Mouse (Mus musculus) MEL (cell line): ENCODE data around the gene Pcsk4. TPM values are rescaled to one million over a fixed set of nuclear protein-coding genes. Genes with fewer than 3 reads are reported as not detected.

ENCODE experiments used
- DNase-seq: peaks from one replicate; pipeline ENCODE4 v3.0.0; 2011; ENCODE audit warnings: low read depth, low spot score
- H3K27ac ChIP-seq: 2 replicates; pipeline ENCODE4 v1.5.1; 2012; ENCODE audit warnings: low read depth, mild to moderate bottlenecking, control low read depth, low read length, moderate library complexity; ENCODE audit not compliant: control insufficient read depth
- H3K27me3 ChIP-seq, 2 experiments: fragments of 150-350 bp in 1 of 2; sonication (generic) in 1 of 2; 2 replicates each; pipeline ENCODE4 v1.6.1; 2012; ENCODE audit warnings: low read length in 2 of 2, mild to moderate bottlenecking in 2 of 2, improper control_type of control experiment in 1 of 2, moderate library complexity in 1 of 2; ENCODE audit not compliant: insufficient read depth in 2 of 2, control insufficient read depth in 1 of 2
- H3K36me3 ChIP-seq, 2 experiments: 2 replicates each; pipeline ENCODE4 v1.6.1; 2012 to 2014; ENCODE audit warnings: low read length in 2 of 2, improper control_type of control experiment in 1 of 2, inconsistent platforms in 1 of 2, mild to moderate bottlenecking in 1 of 2; ENCODE audit not compliant: insufficient read depth in 2 of 2, control insufficient read depth in 1 of 2
- H3K4me1 ChIP-seq, 2 experiments: fragments of 150-350 bp in 1 of 2; sonication (generic) in 1 of 2; 2 replicates each; pipeline ENCODE4 v1.6.1; 2012; ENCODE audit warnings: low read length in 2 of 2, improper control_type of control experiment in 1 of 2, mild to moderate bottlenecking in 1 of 2; ENCODE audit not compliant: insufficient read depth in 2 of 2, control insufficient read depth in 1 of 2
- H3K4me3 ChIP-seq, 2 experiments: fragments of 150-350 bp in 1 of 2; sonication (generic) in 1 of 2; 2 replicates each; pipeline ENCODE4 v1.5.1; 2012; ENCODE audit warnings: low read depth in 2 of 2, low read length in 2 of 2, mild to moderate bottlenecking in 2 of 2, moderate library complexity in 2 of 2, control low read depth in 1 of 2, improper control_type of control experiment in 1 of 2; ENCODE audit not compliant: control insufficient read depth in 1 of 2, insufficient read depth in 1 of 2
- H3K79me2 ChIP-seq: 2 replicates; pipeline ENCODE4 v1.6.1; 2012; ENCODE audit warnings: mild to moderate bottlenecking, low read length, moderate library complexity; ENCODE audit not compliant: control insufficient read depth, poor library complexity, insufficient read depth
- H3K9ac ChIP-seq: 2 replicates; pipeline ENCODE4 v1.6.1; 2012; ENCODE audit warnings: low read depth, mild to moderate bottlenecking, control low read depth, low read length, moderate library complexity; ENCODE audit not compliant: control insufficient read depth, poor library complexity, severe bottlenecking
- H3K9me3 ChIP-seq: fragments of 150-350 bp; sonication (generic); replicated peaks from 2 replicates; pipeline ENCODE4 v1.6.1; 2012; ENCODE audit warnings: mild to moderate bottlenecking, low read length, improper control_type of control experiment, moderate library complexity; ENCODE audit not compliant: insufficient read depth
- CTCF ChIP-seq, 3 experiments: IDR thresholded peaks in 2 of 3; conservative IDR thresholded peaks in 1 of 3; 2 replicates each; pipeline ENCODE4 v1.5.1; 2011 to 2012; ENCODE audit warnings: low read length in 3 of 3, low read depth in 2 of 3, mild to moderate bottlenecking in 2 of 3, improper control_type of control experiment in 1 of 3, inconsistent platforms in 1 of 3, mixed read lengths in 1 of 3, moderate library complexity in 1 of 3; ENCODE audit not compliant: control insufficient read depth in 1 of 3, insufficient read depth in 1 of 3, poor library complexity in 1 of 3, severe bottlenecking in 1 of 3
- ELF1 ChIP-seq: IDR thresholded peaks from 2 replicates; pipeline ENCODE4 v1.6.1; 2014; ENCODE audit warnings: low read depth, mild to moderate bottlenecking, inconsistent platforms, low read length, improper control_type of control experiment, moderate library complexity
- ETS1 ChIP-seq: IDR thresholded peaks from 2 replicates; pipeline ENCODE4 v1.6.1; 2012; ENCODE audit warnings: low read depth, mild to moderate bottlenecking, inconsistent platforms, low read length, improper control_type of control experiment, moderate library complexity
- GABPA ChIP-seq: IDR thresholded peaks from 2 replicates; pipeline ENCODE4 v1.6.1; 2012; ENCODE audit warnings: low read depth, mild to moderate bottlenecking, inconsistent platforms, low read length, improper control_type of control experiment, moderate library complexity
- GATA1 ChIP-seq: IDR thresholded peaks from 2 replicates; pipeline ENCODE4 v1.6.1; 2011; ENCODE audit warnings: low read depth, low read length, improper control_type of control experiment
- JUND ChIP-seq: IDR thresholded peaks from 2 replicates; pipeline ENCODE4 v1.6.1; 2011; ENCODE audit warnings: low read depth, mild to moderate bottlenecking, improper control_type of control experiment, low read length
- KAT2A ChIP-seq: conservative IDR thresholded peaks from 2 replicates; pipeline ENCODE4 v1.6.1; 2012; ENCODE audit warnings: low read depth, low read length, improper control_type of control experiment, inconsistent platforms
- MAFK ChIP-seq: IDR thresholded peaks from 2 replicates; pipeline ENCODE4 v1.6.1; 2011; ENCODE audit warnings: low read depth, mild to moderate bottlenecking, low read length, improper control_type of control experiment, borderline replicate concordance
- MYB ChIP-seq: IDR thresholded peaks from 2 replicates; pipeline ENCODE4 v1.6.1; 2011; ENCODE audit warnings: mild to moderate bottlenecking, low read depth, low read length, improper control_type of control experiment
- MYC ChIP-seq: IDR thresholded peaks from 2 replicates; pipeline ENCODE4 v1.6.1; 2011; ENCODE audit warnings: low read depth, mild to moderate bottlenecking, low read length, improper control_type of control experiment, moderate library complexity
- POLR2A ChIP-seq, 2 experiments: IDR thresholded peaks; 2 replicates each; pipeline ENCODE4 v1.6.1; 2011 to 2012; ENCODE audit warnings: low read length in 2 of 2, mild to moderate bottlenecking in 2 of 2, control low read depth in 1 of 2, improper control_type of control experiment in 1 of 2, low read depth in 1 of 2, moderate library complexity in 1 of 2; ENCODE audit not compliant: control insufficient read depth in 1 of 2, insufficient read depth in 1 of 2, poor library complexity in 1 of 2
- POLR2AphosphoS5 ChIP-seq: IDR thresholded peaks from 2 replicates; pipeline ENCODE4 v1.6.1; 2012; ENCODE audit warnings: low read depth, borderline replicate concordance, mild to moderate bottlenecking, inconsistent platforms, low read length, moderate library complexity, mixed read lengths
- RAD21 ChIP-seq: IDR thresholded peaks from 2 replicates; pipeline ENCODE4 v1.6.1; 2011; ENCODE audit warnings: mild to moderate bottlenecking, low read depth, low read length, improper control_type of control experiment
- SIN3A ChIP-seq: IDR thresholded peaks from 2 replicates; pipeline ENCODE4 v1.6.1; 2012; ENCODE audit warnings: low read length, improper control_type of control experiment, inconsistent platforms
- SMC3 ChIP-seq: IDR thresholded peaks from 2 replicates; pipeline ENCODE4 v1.6.1; 2011; ENCODE audit warnings: low read depth, low read length, improper control_type of control experiment
- UBTF ChIP-seq: IDR thresholded peaks from 2 replicates; pipeline ENCODE4 v1.6.1; 2012; ENCODE audit warnings: low read depth, mild to moderate bottlenecking, inconsistent platforms, low read length, improper control_type of control experiment, moderate library complexity, borderline replicate concordance; ENCODE audit not compliant: insufficient read depth
- USF1 ChIP-seq: IDR thresholded peaks from 2 replicates; pipeline ENCODE4 v1.6.1; 2014; ENCODE audit warnings: low read depth, mild to moderate bottlenecking, inconsistent platforms, low read length, improper control_type of control experiment, moderate library complexity
- ZC3H11A ChIP-seq: IDR thresholded peaks from 2 replicates; pipeline ENCODE4 v1.6.1; 2012; ENCODE audit warnings: low read depth, mild to moderate bottlenecking, inconsistent platforms, low read length, improper control_type of control experiment
- ZNF384 ChIP-seq: IDR thresholded peaks from 2 replicates; pipeline ENCODE4 v1.6.1; 2012; ENCODE audit warnings: low read depth, mild to moderate bottlenecking, inconsistent platforms, low read length, improper control_type of control experiment
- polyA plus RNA-seq, 2 experiments: library from polyadenylated mRNA; stranded (reverse) in 1 of 2; unstranded in 1 of 2; fragments of >175 nt in 1 of 2; fragments of >200 nt in 1 of 2; gene quantifications; 2 replicates each; pipeline versions ENCODE4 v1.2.1 to v1.2.4; 2012; ENCODE audit warnings: low replicate concordance in 2 of 2, low read depth in 1 of 2; ENCODE audit not compliant: insufficient read length in 2 of 2, insufficient read depth in 1 of 2, missing spikeins in 1 of 2
- total RNA-seq: library from RNA; depleted of rRNA; stranded (reverse); fragments of 300-350 nt; gene quantifications from 2 replicates; pipeline ENCODE4 v1.2.3, GENCODE M21; 2012

Pcsk4 gene
- total and polyA plus RNA-seq, 3 experiments: 6.5 to 23.1 TPM; not detected in 1

- H3K27ac ChIP-seq: no peak overlapping the region
- TF ChIP-seq RAD21 (no peak), POLR2A (IDR thresholded peaks at IDR 0.05; ENCODE audit: control insufficient read depth in 1 of 2, insufficient read depth in 1 of 2, low read depth in 1 of 2, low read length in 2 of 2, poor library complexity in 1 of 2) (0 out of 4 replicates have a peak, but pooled peaks of 1 of the 2 experiments have one; percentile 7)
- TF ChIP-seq, all 39 proteins: peak for 1
- H3K9me3 ChIP-seq: no peaks in the 10 kb centered on the region
- H3K79me2 ChIP-seq: no peaks in the 10 kb centered on the region
- no peaks in the 10 kb centered on the region for H3K4me1 ChIP-seq
- DNase-seq: no peak
- H3K4me3 ChIP-seq: no peak overlapping the region
- H3K36me3 ChIP-seq: peaks cover 0 to 19% of the 10 kb centered on the region in 2 experiments; a peak in 2 of 4 replicates
- H3K27me3 ChIP-seq: no peaks in the 10 kb centered on the region
- H3K9ac ChIP-seq: no peak overlapping the region
These were observed 47.4 kb downstream of the Pcsk4 start for GRCm38 (mm10) chr10:80281921-80282371.

GRCm38 (mm10) chr10:80281304-80281703, 48.0 kb downstream of the Pcsk4 start:
- TF ChIP-seq KAT2A (no peak), MYC (no peak), USF1 (no peak), ETS1 (no peak), CTCF (IDR thresholded peaks at IDR 0.05 in 2 of 3, conservative IDR thresholded peaks at IDR 0.05 in 1 of 3; ENCODE audit: control insufficient read depth in 1 of 3, insufficient read depth in 1 of 3, low read depth in 2 of 3, low read length in 3 of 3, poor library complexity in 1 of 3, severe bottlenecking in 1 of 3) (no peak), GABPA (no peak), ZNF384 (no peak), GATA1 (no peak), RAD21 (no peak), MAFK (no peak), SMC3 (no peak), POLR2A (IDR thresholded peaks at IDR 0.05; ENCODE audit: control insufficient read depth in 1 of 2, insufficient read depth in 1 of 2, low read depth in 1 of 2, low read length in 2 of 2, poor library complexity in 1 of 2) (no peak), ELF1 (no peak), MYB (no peak), SIN3A (no peak), POLR2AphosphoS5 (no peak), JUND (no peak), UBTF (no peak), ZC3H11A (no peak)
- H3K9ac ChIP-seq: no peak overlapping the region
- peaks cover 0 to 19% of the 10 kb centered on the region in 2 experiments; a peak in 2 of 4 replicates for H3K36me3 ChIP-seq

More at GRCm38 (mm10) chr10:80281304-80281703, 48.0 kb downstream of the Pcsk4 start:
- H3K4me3 ChIP-seq: no peak overlapping the region
- no peak for DNase-seq
- no peaks in the 10 kb centered on the region for H3K9me3 ChIP-seq
- H3K4me1 ChIP-seq: no peaks in the 10 kb centered on the region
- no peak overlapping the region for H3K27ac ChIP-seq
- no peaks in the 10 kb centered on the region for H3K27me3 ChIP-seq
- H3K79me2 ChIP-seq: no peaks in the 10 kb centered on the region
